Mouse (Mus musculus): ENCODE data around the gene Rag1. TPM values are rescaled to one million over a fixed set of nuclear protein-coding genes. Genes with fewer than 3 reads are reported as not detected.

The Rag1 gene
- polyA plus RNA-seq, 1 experiment from 2014 or later, result 0.58 TPM

GRCm38 (mm10) chr2:101665058-101665702 is 15.9 kb upstream of the Rag1 start:
- Histone ChIP-seq H3K9me3 (replicated peaks) (no peaks in the 10 kb centered on the region), H3K4me3 (no peak overlapping the region), H3K27ac (peak overlapping the region; percentile 74), H3K4me1 (no peaks in the 10 kb centered on the region; the same call in 1 of the 2 replicates), H3K36me3 (no peaks in the 10 kb centered on the region), H3K27me3 (ENCODE audit: low read depth, poor library complexity, severe bottlenecking) (no peaks in the 10 kb centered on the region; the same call in 1 of the 2 replicates)
- 25% methylated on average over 9 of the region's 9 CpGs for WGBS
- peak; percentile 79 for DNase-seq (ENCODE audit: low spot score)

GRCm38 (mm10) chr2:101660536-101660935 is 11.2 kb upstream of the Rag1 start:
- Histone ChIP-seq H3K4me1 (no peaks in the 10 kb centered on the region; the same call in 1 of the 2 replicates), H3K4me3 (no peak overlapping the region), H3K9me3 (replicated peaks) (no peaks in the 10 kb centered on the region), H3K27me3 (ENCODE audit: low read depth, poor library complexity, severe bottlenecking) (peaks cover 2% of the 10 kb centered on the region; the same call in 1 of the 2 replicates), H3K36me3 (no peaks in the 10 kb centered on the region), H3K27ac (no peak overlapping the region)
- no peak for DNase-seq (ENCODE audit: low spot score)
- WGBS, result 78% methylated on average over 2 of the region's 2 CpGs

- peak; percentile 77 for DNase-seq (ENCODE audit: low spot score)
- no peaks in the 10 kb centered on the region for H3K36me3 ChIP-seq
- no peak overlapping the region for H3K27ac ChIP-seq
- peaks cover 2% of the 10 kb centered on the region; the same call in 1 of the 2 replicates for H3K27me3 ChIP-seq (ENCODE audit: low read depth, poor library complexity, severe bottlenecking)
- 21% methylated on average over 14 of the region's 14 CpGs for WGBS
- no peaks in the 10 kb centered on the region for H3K9me3 ChIP-seq (replicated peaks)
- peaks cover 27% of the 10 kb centered on the region for H3K4me1 ChIP-seq
- peak overlapping the region; percentile 29; the same call in 1 of the 2 replicates for H3K4me3 ChIP-seq
These were observed 3.8 kb upstream of the Rag1 start for GRCm38 (mm10) chr2:101652921-101653597.

GRCm38 (mm10) chr2:101652204-101652920 is 3.1 kb upstream of the Rag1 start:
- WGBS, result 51% methylated on average over 14 of the region's 14 CpGs
- Histone ChIP-seq H3K27me3 (ENCODE audit: low read depth, poor library complexity, severe bottlenecking) (no peaks in the 10 kb centered on the region; the same call in 1 of the 2 replicates), H3K9me3 (replicated peaks) (no peaks in the 10 kb centered on the region), H3K4me1 (peaks cover 29% of the 10 kb centered on the region), H3K36me3 (no peaks in the 10 kb centered on the region), H3K27ac (no peak overlapping the region), H3K4me3 (peak overlapping the region; percentile 29; the same call in 1 of the 2 replicates)
- no peak for DNase-seq (ENCODE audit: low spot score)

DNA sequence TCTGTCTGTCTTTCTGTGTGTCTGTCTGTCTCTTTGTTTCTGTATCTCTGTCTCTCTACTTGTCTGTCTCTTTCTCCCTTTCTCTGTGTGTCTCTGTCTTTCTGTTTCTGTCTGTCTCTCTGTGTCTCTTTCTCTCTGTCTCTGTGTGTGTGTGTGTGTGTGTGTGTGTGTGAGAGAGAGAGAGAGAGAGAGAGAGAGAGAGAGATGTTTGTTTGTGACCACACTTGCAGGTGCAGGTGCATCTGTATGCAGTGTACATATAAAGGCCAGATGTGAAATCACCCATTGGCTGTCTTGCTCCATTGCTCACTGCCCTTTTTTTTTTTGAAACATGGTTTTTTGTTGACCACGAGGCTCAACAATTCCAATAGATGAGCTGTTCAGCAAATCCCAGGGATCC is 1.1 kb upstream of the Rag1 start:
- H3K27ac ChIP-seq, result no peak overlapping the region
- no peak for DNase-seq (ENCODE audit: low spot score)
- peaks cover 29% of the 10 kb centered on the region for H3K4me1 ChIP-seq
- no peaks in the 10 kb centered on the region for H3K9me3 ChIP-seq (replicated peaks)
- no peak overlapping the region for H3K4me3 ChIP-seq
- no peaks in the 10 kb centered on the region for H3K27me3 ChIP-seq (ENCODE audit: low read depth, poor library complexity, severe bottlenecking)
- no peaks in the 10 kb centered on the region for H3K36me3 ChIP-seq
- 73% methylated on average over 1 of the region's 1 CpGs for WGBS

DNA sequence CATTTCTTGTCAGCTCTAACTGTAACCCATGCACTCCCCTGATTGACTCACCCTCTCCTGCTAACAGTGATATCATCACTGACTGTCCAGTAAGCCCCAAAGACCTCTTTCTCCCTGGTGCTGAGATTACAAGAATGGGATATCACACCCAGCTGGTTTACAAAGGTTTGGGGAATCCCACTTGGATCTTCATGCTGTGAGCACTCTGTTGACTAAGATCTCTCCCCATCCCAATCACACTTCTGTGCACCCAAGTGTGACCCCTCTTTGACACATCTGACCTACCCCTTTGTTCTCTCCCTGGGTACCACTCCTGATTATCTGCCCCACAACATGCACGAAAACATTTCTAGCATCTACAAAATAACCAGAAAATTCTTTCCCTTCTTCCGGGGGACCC is 940 bp downstream of the Rag1 start:
- Histone ChIP-seq H3K4me1 (peaks cover 29% of the 10 kb centered on the region), H3K4me3 (no peak overlapping the region), H3K36me3 (no peaks in the 10 kb centered on the region), H3K27me3 (ENCODE audit: low read depth, poor library complexity, severe bottlenecking) (no peaks in the 10 kb centered on the region), H3K9me3 (replicated peaks) (no peaks in the 10 kb centered on the region), H3K27ac (peak overlapping the region; percentile 72)
- no peak for DNase-seq (ENCODE audit: low spot score)
- 85% methylated on average over 2 of the region's 2 CpGs for WGBS

GRCm38 (mm10) chr2:101645841-101646240 is 3.5 kb downstream of the Rag1 start:
- 96% methylated on average over 1 of the region's 1 CpGs for WGBS
- no peak overlapping the region for H3K4me3 ChIP-seq
- no peaks in the 10 kb centered on the region for H3K36me3 ChIP-seq
- no peak overlapping the region for H3K27ac ChIP-seq
- DNase-seq (ENCODE audit: low spot score), result no peak
- peaks cover 18% of the 10 kb centered on the region for H3K4me1 ChIP-seq
- no peaks in the 10 kb centered on the region for H3K27me3 ChIP-seq (ENCODE audit: low read depth, poor library complexity, severe bottlenecking)
- H3K9me3 ChIP-seq (replicated peaks), result no peaks in the 10 kb centered on the region

DNA sequence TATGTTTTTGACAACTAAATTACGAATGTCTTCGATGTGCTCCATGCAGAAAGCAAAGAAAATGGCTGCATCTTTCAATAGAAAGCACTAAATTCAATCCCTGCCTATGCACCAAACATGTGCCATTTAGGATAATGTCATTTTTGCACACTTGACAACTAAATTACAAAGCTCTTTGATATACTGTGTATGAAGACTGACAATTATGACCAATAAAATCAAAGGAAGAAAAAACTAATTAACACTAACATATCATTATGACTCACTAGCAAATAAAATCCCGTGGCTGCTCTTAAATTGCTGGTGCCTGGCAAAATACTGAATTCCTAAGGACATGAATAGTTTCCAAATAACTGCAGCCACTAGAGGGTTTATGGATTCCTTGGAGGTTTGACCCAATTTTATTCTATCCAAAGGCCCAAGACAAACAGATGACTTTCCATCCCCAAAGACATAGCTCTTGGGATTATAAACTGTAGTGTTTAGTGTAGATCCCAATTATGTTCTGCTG is 9.4 kb downstream of the Rag1 start:
- DNase-seq (ENCODE audit: low spot score), result no peak
- H3K36me3 ChIP-seq, result no peaks in the 10 kb centered on the region
- no peak overlapping the region for H3K27ac ChIP-seq
- 86% methylated on average over 3 of the region's 3 CpGs for WGBS
- H3K27me3 ChIP-seq (ENCODE audit: low read depth, poor library complexity, severe bottlenecking), result no peaks in the 10 kb centered on the region
- peaks cover 12% of the 10 kb centered on the region for H3K4me1 ChIP-seq
- no peak overlapping the region for H3K4me3 ChIP-seq
- H3K9me3 ChIP-seq (replicated peaks), result no peaks in the 10 kb centered on the region

DNA sequence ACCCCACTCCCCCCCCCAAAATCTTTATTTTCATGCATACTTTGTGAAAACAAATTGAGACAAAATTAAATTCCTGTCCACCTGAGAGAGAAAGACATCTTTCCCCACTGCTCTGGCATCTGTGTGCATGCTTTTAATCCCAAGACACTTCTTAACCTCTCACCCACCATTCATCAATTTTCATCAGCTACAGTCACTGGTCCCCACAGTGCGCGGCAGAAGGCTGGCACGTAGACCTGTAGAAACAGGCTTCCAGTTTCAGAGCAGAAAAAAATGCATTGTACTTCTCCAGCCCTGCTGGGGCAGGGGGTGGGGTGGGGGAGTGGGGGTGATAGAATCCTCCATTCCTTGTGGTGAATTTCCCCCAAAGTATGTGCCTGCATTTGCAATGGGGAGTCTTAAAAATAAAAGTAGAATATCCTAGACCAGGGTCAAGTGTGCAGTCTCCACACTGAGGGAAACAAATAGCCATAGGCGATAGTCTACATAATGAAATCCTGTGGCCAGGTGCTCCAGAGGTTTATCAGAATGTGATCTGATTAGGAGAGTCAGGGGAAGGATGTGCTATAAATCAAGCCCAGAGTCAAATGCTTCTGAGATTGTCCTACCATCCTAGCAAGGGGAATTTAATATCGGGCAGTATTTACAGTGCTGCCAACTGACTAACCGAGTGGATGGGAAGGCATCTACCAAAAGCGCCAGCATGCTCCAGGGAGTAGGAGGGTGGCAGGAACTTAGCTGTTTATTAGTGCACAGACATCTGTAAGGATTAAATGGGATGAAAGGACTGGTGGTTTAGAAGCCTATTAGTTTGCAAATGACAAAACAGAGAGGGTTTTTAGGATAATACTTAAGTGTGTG is 10.1 kb downstream of the Rag1 start:
- Histone ChIP-seq H3K9me3 (replicated peaks) (no peaks in the 10 kb centered on the region), H3K36me3 (no peaks in the 10 kb centered on the region)
- WGBS, result 51% methylated on average over 7 of the region's 7 CpGs

GRCm38 (mm10) chr2:101628297-101629236 is 20.7 kb downstream of the Rag1 start:
- DNase-seq (ENCODE audit: low spot score), result peak; percentile 73
- 2% methylated on average over 31 of the region's 31 CpGs for WGBS
- Histone ChIP-seq H3K4me3 (peak overlapping the region; percentile 75), H3K27me3 (ENCODE audit: low read depth, poor library complexity, severe bottlenecking) (no peaks in the 10 kb centered on the region), H3K36me3 (no peaks in the 10 kb centered on the region), H3K9me3 (replicated peaks) (no peaks in the 10 kb centered on the region), H3K4me1 (peaks cover 28% of the 10 kb centered on the region), H3K27ac (peak overlapping the region; percentile 88)

More for the DNA sequence above, 10.1 kb downstream of the Rag1 start:
- H3K4me3 ChIP-seq, result no peak overlapping the region
- no peak for DNase-seq (ENCODE audit: low spot score)
- peaks cover 12% of the 10 kb centered on the region for H3K4me1 ChIP-seq
- no peaks in the 10 kb centered on the region for H3K27me3 ChIP-seq (ENCODE audit: low read depth, poor library complexity, severe bottlenecking)
- H3K27ac ChIP-seq, result no peak overlapping the region

DNA sequence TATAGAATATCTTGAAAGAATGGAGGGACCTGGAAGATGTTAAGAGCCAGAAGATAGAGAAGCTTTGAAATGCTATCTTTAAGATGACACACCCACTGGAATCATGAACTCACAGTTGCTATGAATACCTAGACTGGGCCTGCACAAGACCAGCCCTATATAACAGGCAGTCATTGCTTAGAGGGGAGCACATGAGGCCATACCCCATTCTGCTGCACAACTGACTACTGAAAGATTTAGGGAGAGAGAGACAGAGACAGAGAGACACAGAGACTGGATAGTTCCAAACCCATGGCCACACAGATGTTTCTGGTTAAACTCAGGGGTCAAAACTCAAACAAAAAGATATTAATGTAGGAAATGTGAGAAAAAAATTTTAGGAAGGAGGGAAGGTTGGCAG is 22.1 kb downstream of the Rag1 start:
- Histone ChIP-seq H3K36me3 (no peaks in the 10 kb centered on the region), H3K27me3 (ENCODE audit: low read depth, poor library complexity, severe bottlenecking) (no peaks in the 10 kb centered on the region), H3K27ac (no peak overlapping the region), H3K9me3 (replicated peaks) (no peaks in the 10 kb centered on the region), H3K4me1 (peaks cover 28% of the 10 kb centered on the region), H3K4me3 (no peak overlapping the region)
- DNase-seq (ENCODE audit: low spot score), result no peak
